ENCODE assay signal across 7 mouse cellular contexts in the genomic region with DNA sequence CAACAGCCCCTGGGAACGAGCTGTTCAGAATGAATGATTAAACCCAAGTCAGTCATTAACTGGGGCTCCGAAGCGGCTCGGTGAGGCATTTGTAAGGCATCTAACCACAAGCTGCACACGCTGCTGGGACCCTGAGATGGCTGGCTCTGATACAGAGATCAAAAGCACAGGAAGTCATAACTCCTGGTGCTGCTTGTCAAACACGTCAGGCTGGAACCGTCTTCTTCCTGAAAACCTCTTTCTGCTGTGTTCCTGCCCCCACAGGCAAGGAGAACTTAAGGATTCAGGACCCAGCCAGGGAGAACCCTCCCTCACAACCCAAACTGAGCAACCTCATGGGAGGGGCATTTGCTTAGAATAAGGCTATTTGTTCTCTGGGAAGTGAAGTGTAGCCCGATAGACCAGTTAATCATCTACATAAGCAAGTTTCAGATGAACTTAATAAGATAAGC.
DNase-seq lines count a peak whose midpoint lies in the region.

No protein-coding gene starts in this region.

- DNase-seq in NIH3T3 (ENCODE audit: low read depth), result peak; percentile 79
- DNase-seq in embryo, embryonic 11 days, result peak; percentile 73
- DNase-seq in kidney, postnatal 25 days, result peak; percentile 62 to 88
- peak; percentile 24 to 42 for DNase-seq in natural killer cell, adult 2 months (ENCODE audit: low spot score in 2 of 2)
- no peak for DNase-seq in MN1 (ENCODE audit: low spot score)
- no peak for DNase-seq in cerebellum, postnatal 10 days
- DNase-seq in right cerebral cortex, postnatal 10 days (ENCODE audit: low spot score in 2 of 2), result no peak

Comparison
In these comparisons a context has a peak if more than half of its experiments do, and no peak if none do; other contexts are left out.
1. DNase-seq: peak in NIH3T3 (single experiment), embryo, embryonic 11 days (single experiment), kidney, postnatal 25 days (2 of 2) and natural killer cell, adult 2 months (2 of 2); none in MN1 (single experiment), cerebellum, postnatal 10 days (0 of 2) and right cerebral cortex, postnatal 10 days (0 of 2).